1 mouse cellular context compared by ENCODE assay signal in the genomic region with DNA sequence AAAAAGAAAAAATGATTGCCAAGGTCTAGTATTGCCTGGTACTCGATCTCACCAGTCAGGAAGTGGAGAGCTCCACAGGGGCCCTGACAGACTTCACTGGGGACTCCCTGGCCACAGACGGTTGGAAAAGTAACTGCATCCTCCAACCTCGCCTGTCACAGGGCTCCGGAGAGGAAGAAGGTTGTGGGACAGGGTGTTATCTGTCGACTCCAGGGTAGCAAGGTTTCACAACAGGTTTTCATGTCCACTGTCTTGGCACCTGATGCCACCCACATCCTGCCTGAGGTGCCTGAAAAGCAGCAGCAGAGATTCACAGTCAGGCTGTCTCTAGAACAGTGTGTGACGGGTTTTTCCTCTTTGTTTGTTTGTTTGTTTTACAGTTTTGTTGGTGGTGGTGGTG.
TF ChIP-seq lines count a peak whose summit lies in the region.

No protein-coding gene starts in this region.

TF ChIP-seq in MEL, 35 proteins besides CTCF, POLR2A, EP300 and RAD21:
- peak; percentile 83 for TF ChIP-seq TAL1 (IDR thresholded peaks at IDR 0.05; ENCODE audit: low read length)
- TF ChIP-seq MYB (IDR thresholded peaks at IDR 0.05; ENCODE audit: low read depth, low read length) = peak; percentile 77
- peak; percentile 76 for TF ChIP-seq RCOR1 (IDR thresholded peaks at IDR 0.05; ENCODE audit: low read depth, low read length)
- TF ChIP-seq SIN3A (IDR thresholded peaks at IDR 0.05; ENCODE audit: low read length) = peak; percentile 27
- TF ChIP-seq ETS1 (IDR thresholded peaks at IDR 0.05; ENCODE audit: low read depth, low read length) = no peak; the same call in none of the 2 replicates
- TF ChIP-seq POLR2AphosphoS2 (IDR thresholded peaks at IDR 0.05; ENCODE audit: low read length) = 0 out of 2 replicates have a peak, but pooled peaks have one; percentile 20
- TF ChIP-seq TCF12 (IDR thresholded peaks at IDR 0.05; ENCODE audit: low read depth, low read length) = peak; percentile 76; the same call in 1 of the 2 replicates
- TF ChIP-seq GATA1 (IDR thresholded peaks at IDR 0.05; ENCODE audit: low read depth, low read length) = 0 out of 2 replicates have a peak, but pooled peaks have one; percentile 40
- TF ChIP-seq MEF2A (IDR thresholded peaks at IDR 0.05; ENCODE audit: extremely low read depth, insufficient replicate concordance, low read depth, low read length, poor library complexity, severe bottlenecking) = no peak
- no peak for TF ChIP-seq ZMIZ1 (IDR thresholded peaks at IDR 0.05; ENCODE audit: low read depth, low read length)
- TF ChIP-seq BHLHE40 (IDR thresholded peaks at IDR 0.05; ENCODE audit: borderline replicate concordance, low read depth, low read length) = peak; percentile 40; the same call in 1 of the 2 replicates
